Mouse (Mus musculus) heart, embryonic 12.5 days (tissue): ENCODE measurements around the gene Bcap29. TPM values are rescaled to one million over a fixed set of nuclear protein-coding genes. Genes with fewer than 3 reads are reported as not detected.
"Not testable (repeated sequence)": the region's sequence is repeated elsewhere in the genome, so short reads cannot be mapped to it uniquely, and the experiment has no call there.

Experiments
- ATAC-seq: fragments of 200-750 bp; cut with Nextera tagmentation; 2 replicates; pipeline ENCODE4 v1.8.0; 2017; ENCODE audit warnings: moderate TSS enrichment, moderate library complexity; ENCODE audit not compliant: insufficient number of reproducible peaks, low FRiP score
- H3K27ac ChIP-seq: fragments of 300-500 bp; sonication (generic); 2 replicates; pipeline ENCODE4 v1.5.1; 2016; ENCODE audit warnings: mild to moderate bottlenecking, moderate library complexity; ENCODE audit not compliant: poor library complexity, severe bottlenecking
- H3K27me3 ChIP-seq: fragments of 300-500 bp; sonication (generic); replicated peaks from 2 replicates; pipeline ENCODE4 v1.6.1; 2016; ENCODE audit warnings: mild to moderate bottlenecking, moderate library complexity
- H3K36me3 ChIP-seq: fragments of 300-500 bp; sonication (generic); 2 replicates; pipeline ENCODE4 v1.6.1; 2016; ENCODE audit warnings: mild to moderate bottlenecking, moderate library complexity
- H3K4me1 ChIP-seq: fragments of 300-500 bp; sonication (generic); replicated peaks from 2 replicates; pipeline ENCODE4 v1.6.1; 2016; ENCODE audit warnings: mild to moderate bottlenecking
- H3K4me2 ChIP-seq: fragments of 300-500 bp; sonication (generic); 2 replicates; pipeline ENCODE4 v1.6.1; 2016; ENCODE audit warnings: mild to moderate bottlenecking, moderate library complexity
- H3K4me3 ChIP-seq: fragments of 300-500 bp; sonication (generic); 2 replicates; pipeline ENCODE4 v1.5.1; 2016; ENCODE audit warnings: mild to moderate bottlenecking
- H3K9ac ChIP-seq: fragments of 300-500 bp; sonication (generic); 2 replicates; pipeline ENCODE4 v1.6.1; 2016; ENCODE audit warnings: mild to moderate bottlenecking, moderate library complexity
- H3K9me3 ChIP-seq: fragments of 300-500 bp; sonication (generic); replicated peaks from 2 replicates; pipeline ENCODE4 v1.6.1; 2016; ENCODE audit warnings: mild to moderate bottlenecking, moderate library complexity
- WGBS: fragments of 180-500 bp; shearing (Covaris S2); methylation state at CpG from one replicate; pipeline ENCODE4 v1.1.7; 2016; 5-methylcytosine and 5-hydroxymethylcytosine counted together
- polyA plus RNA-seq: library from polyadenylated mRNA; unstranded; fragments of >200 nt; fragmentation: Nextera tagmentation; extraction: Ambion mirVana; gene quantifications from 2 replicates; pipeline ENCODE4 v1.2.1, GENCODE M21; 2016

Gene Bcap29
- 52.7 and 52.8 TPM in 2 replicates for polyA plus RNA-seq

DNA sequence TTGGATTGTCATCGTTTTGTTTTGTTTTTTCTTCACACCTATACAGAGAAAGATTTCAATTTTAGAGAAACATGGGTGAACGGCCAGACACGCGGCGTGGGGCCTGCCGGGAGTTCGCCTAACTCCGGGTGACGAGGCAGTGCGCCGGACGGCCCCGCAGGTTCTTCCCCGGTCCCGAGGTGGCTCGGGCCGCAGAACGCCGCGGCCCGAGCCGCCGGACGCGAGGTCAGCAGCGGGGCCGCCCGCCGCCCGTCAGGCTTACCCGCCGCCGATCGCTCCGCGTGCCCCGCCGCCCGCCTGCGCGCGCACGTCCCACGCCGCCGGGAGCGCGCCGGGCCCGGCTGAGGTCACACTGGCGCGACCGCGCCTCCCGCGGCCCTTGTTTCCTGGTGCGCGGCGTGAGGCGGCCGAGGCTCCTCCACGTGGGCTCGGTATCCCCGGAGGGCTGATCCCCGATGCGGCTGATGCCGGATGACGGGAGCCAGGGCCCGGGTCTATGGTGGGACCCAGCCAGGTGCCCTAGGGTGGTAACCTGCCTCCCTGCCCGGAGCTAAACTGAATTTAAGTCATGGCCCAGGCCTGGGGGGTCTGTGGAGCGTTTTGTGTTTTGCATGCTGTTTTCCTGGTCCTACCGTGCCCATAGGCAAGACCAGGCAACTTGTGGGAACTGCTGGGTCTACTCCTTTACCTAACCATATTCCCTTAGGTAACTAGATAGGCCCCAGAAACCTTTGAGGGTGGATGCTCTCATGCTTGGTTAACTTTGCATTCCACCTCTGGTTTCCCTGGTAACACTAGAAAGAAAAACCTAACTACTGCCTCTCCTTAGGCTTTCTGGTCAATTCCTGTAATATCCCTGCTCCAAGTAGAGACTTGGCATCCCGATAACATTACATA is at the start of gene Bcap29:
Gene Bcap29 (minus strand): TSS at position 316 of the 897 bp plus-strand sequence.
- 2% methylated on average over 69 of the region's 73 CpGs for WGBS
- peak; percentile 92 for ATAC-seq
- H3K27ac ChIP-seq: peak within 1 kb of the TSS; percentile 46; the same call in 1 of the 2 replicates

DNA sequence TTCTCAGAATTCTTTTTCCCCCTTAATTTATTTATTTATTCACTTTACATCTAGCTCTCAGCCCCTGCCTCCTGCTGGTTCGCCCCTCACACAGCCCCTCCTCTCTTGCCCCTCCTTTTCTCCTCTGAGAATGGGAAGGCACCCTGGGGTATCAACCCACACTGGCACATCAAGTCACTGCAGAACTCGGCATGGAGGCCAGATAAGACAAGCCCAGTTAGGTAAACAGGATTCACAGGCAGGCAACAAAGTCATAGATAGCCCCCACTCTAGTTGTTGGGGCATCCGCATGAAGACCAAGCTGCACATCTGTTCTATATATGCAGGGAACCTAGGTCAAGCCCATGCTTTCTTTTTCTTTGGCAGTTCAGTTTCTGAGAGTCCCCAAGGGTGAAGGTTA is 32.7 kb upstream of the Bcap29 start:
- Histone ChIP-seq H3K36me3 (peaks cover 62% of the 10 kb centered on the region), H3K9ac (no peak overlapping the region), H3K9me3 (no peaks in the 10 kb centered on the region), H3K4me2 (no peak overlapping the region), H3K27me3 (no peaks in the 10 kb centered on the region), H3K4me3 (no peak overlapping the region), H3K4me1 (no peaks in the 10 kb centered on the region), H3K27ac (no peak overlapping the region)
- no peak for ATAC-seq
- 53% methylated on average over 3 of the region's 3 CpGs for WGBS

More for the DNA sequence above, at the start of gene Bcap29:
- H3K4me2 ChIP-seq: peak within 1 kb of the TSS; percentile 76
- H3K27me3 ChIP-seq: no peaks in the 10 kb centered on the region
- H3K4me3 ChIP-seq: peak within 1 kb of the TSS; percentile 55
- peaks cover 5% of the 10 kb centered on the region; the same call in 1 of the 2 replicates for H3K4me1 ChIP-seq
- H3K36me3 ChIP-seq: peaks cover 4% of the 10 kb centered on the region; the same call in 1 of the 2 replicates
- no peaks in the 10 kb centered on the region for H3K9me3 ChIP-seq
- peak within 1 kb of the TSS; percentile 77 for H3K9ac ChIP-seq

GRCm38 (mm10) chr12:31665999-31666398 is 31.5 kb upstream of the Bcap29 start:
- Histone ChIP-seq H3K27me3 (no peaks in the 10 kb centered on the region), H3K9ac (no peak overlapping the region), H3K4me3 (no peak overlapping the region), H3K36me3 (peaks cover 54% of the 10 kb centered on the region), H3K9me3 (no peaks in the 10 kb centered on the region), H3K4me2 (no peak overlapping the region), H3K27ac (no peak overlapping the region), H3K4me1 (no peaks in the 10 kb centered on the region)
- no peak for ATAC-seq
- 76% methylated on average over 6 of the region's 6 CpGs for WGBS

GRCm38 (mm10) chr12:31656841-31657240 is 22.4 kb upstream of the Bcap29 start:
- Histone ChIP-seq H3K9ac (no peak overlapping the region), H3K4me2 (no peak overlapping the region), H3K4me3 (no peak overlapping the region), H3K27me3 (no peaks in the 10 kb centered on the region), H3K36me3 (peaks cover under 1% of the 10 kb centered on the region; the same call in 1 of the 2 replicates), H3K9me3 (no peaks in the 10 kb centered on the region), H3K27ac (no peak overlapping the region), H3K4me1 (peaks cover 6% of the 10 kb centered on the region)
- WGBS: 89% methylated on average over 2 of the region's 2 CpGs
- ATAC-seq: no peak

GRCm38 (mm10) chr12:31654965-31655477 is 20.6 kb upstream of the Bcap29 start:
- Histone ChIP-seq H3K27me3 (no peaks in the 10 kb centered on the region), H3K4me3 (peak overlapping the region; percentile 93), H3K27ac (peak overlapping the region; percentile 83), H3K4me1 (peaks cover 6% of the 10 kb centered on the region), H3K9me3 (no peaks in the 10 kb centered on the region), H3K36me3 (no peaks in the 10 kb centered on the region; the same call in 1 of the 2 replicates), H3K4me2 (peak overlapping the region; percentile 68), H3K9ac (peak overlapping the region; percentile 86)
- WGBS: under 1% methylated on average over 29 of the region's 29 CpGs
- ATAC-seq: peak; percentile 83

- ATAC-seq: peak; percentile 95
- Histone ChIP-seq H3K9ac (peak within 1 kb of the TSS; percentile 86), H3K4me1 (peaks cover 6% of the 10 kb centered on the region), H3K27me3 (no peaks in the 10 kb centered on the region), H3K4me3 (peak within 1 kb of the TSS; percentile 93), H3K9me3 (no peaks in the 10 kb centered on the region), H3K36me3 (no peaks in the 10 kb centered on the region; the same call in 1 of the 2 replicates), H3K27ac (peak within 1 kb of the TSS; percentile 83), H3K4me2 (peak within 1 kb of the TSS; percentile 68)
- WGBS: under 1% methylated on average over 47 of the region's 47 CpGs
These were observed 19.9 kb upstream of the Bcap29 start, which contains the start of the genes Dus4l and Cog5 for GRCm38 (mm10) chr12:31654197-31654964. Gene Dus4l, minus strand, starts transcription at chr12:31654826. Gene Cog5, plus strand, starts transcription at chr12:31654869.

DNA sequence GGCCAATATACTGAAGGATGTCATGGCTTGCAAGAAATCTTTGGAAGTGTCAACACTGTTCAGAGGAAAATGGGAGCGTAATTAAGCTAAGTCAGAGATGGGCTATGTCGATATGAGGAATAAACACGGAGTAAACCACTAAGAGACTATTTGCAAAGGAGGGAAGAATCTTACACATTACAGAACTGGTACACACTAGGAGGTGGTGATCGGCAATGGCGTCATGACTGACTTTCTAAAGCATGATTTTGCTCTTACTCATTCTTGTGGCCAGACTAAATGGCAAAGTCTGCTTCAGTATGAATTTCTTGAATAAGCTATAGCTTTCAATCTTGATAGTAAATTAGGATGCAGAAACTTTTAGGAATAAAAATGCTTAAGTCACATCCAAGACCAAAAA is 19.2 kb upstream of the Bcap29 start:
- Histone ChIP-seq H3K4me1 (peaks cover 6% of the 10 kb centered on the region), H3K36me3 (no peaks in the 10 kb centered on the region; the same call in 1 of the 2 replicates), H3K9me3 (no peaks in the 10 kb centered on the region), H3K27me3 (no peaks in the 10 kb centered on the region), H3K27ac (no peak overlapping the region), H3K4me3 (peak overlapping the region; percentile 15; the same call in 1 of the 2 replicates), H3K4me2 (peak overlapping the region; percentile 41), H3K9ac (no peak overlapping the region)
- WGBS: 75% methylated on average over 5 of the region's 5 CpGs
- ATAC-seq: no peak

DNA sequence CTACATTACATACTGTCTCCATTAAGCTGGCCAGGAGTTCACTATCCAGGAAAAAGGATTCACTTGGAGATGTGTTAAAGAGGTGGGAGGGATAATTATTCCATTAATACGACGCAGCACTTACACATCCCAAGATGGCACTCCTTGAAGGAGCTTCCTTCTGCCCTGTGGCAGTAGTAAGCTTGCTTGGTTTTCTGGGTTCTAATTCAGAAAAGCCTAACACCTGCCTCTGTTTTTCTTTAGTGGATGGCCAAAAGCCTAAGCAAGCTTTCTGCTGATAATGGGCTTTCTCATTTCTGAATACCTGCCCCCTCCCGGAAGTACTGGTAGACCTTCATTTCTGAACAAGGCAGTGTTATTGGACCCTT is 766 bp upstream of the Bcap29 start:
- Histone ChIP-seq H3K4me2 (no peak overlapping the region), H3K27me3 (no peaks in the 10 kb centered on the region), H3K9ac (no peak overlapping the region), H3K4me1 (peaks cover 5% of the 10 kb centered on the region; the same call in 1 of the 2 replicates), H3K4me3 (no peak overlapping the region), H3K36me3 (0 out of 2 replicates have a peak, but pooled peaks cover 3% of the 10 kb centered on the region), H3K9me3 (no peaks in the 10 kb centered on the region), H3K27ac (no peak overlapping the region)
- 92% methylated on average over 3 of the region's 3 CpGs for WGBS
- no peak for ATAC-seq

DNA sequence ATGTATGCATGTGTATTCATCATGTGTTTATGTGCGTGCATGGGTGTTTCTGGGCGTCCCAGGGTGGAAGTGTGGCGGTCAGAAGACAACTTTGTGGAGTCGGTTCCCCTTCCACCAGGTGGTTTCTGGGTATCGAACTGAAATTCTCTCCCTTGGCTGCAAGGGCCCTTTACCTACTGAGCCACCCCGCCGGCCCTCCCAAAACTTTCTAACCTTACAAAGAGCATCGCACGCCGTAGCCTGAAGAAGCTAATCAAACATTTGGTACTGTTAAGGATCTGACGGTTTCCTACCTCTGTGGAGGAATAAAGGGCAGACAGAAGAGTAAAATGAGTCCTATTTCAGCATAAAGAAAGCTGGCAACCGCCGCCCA is 502 bp downstream of the Bcap29 start:
- H3K9ac ChIP-seq: peak overlapping the region; percentile 77
- WGBS: 9% methylated on average over 13 of the region's 13 CpGs
- H3K4me3 ChIP-seq: peak overlapping the region; percentile 55
- H3K36me3 ChIP-seq: peaks cover 4% of the 10 kb centered on the region; the same call in 1 of the 2 replicates
- 0 out of 2 replicates have a peak overlapping the region, but pooled peaks have one; percentile 46 for H3K27ac ChIP-seq
- H3K27me3 ChIP-seq: no peaks in the 10 kb centered on the region
- ATAC-seq: no peak
- H3K4me1 ChIP-seq: peaks cover 5% of the 10 kb centered on the region; the same call in 1 of the 2 replicates
- no peaks in the 10 kb centered on the region for H3K9me3 ChIP-seq
- H3K4me2 ChIP-seq: peak overlapping the region; percentile 76

GRCm38 (mm10) chr12:31628396-31628795 is 6.1 kb downstream of the Bcap29 start:
- peaks cover 42% of the 10 kb centered on the region for H3K36me3 ChIP-seq
- 88% methylated on average over 9 of the region's 9 CpGs for WGBS

More at GRCm38 (mm10) chr12:31628396-31628795, 6.1 kb downstream of the Bcap29 start:
- H3K27ac ChIP-seq, H3K4me3 ChIP-seq, ATAC-seq, H3K27me3 ChIP-seq, H3K4me1 ChIP-seq, H3K9ac ChIP-seq, H3K9me3 ChIP-seq, H3K4me2 ChIP-seq: not testable (repeated sequence)
